Mouse (Mus musculus) lung, postnatal 4 days (tissue): Measurements from ENCODE around the gene Bcl11a.

ENCODE experiments used
- DNase-seq, 2 experiments: peaks; one replicate each; pipeline ENCODE4 v3.0.0; 2021

The Bcl11a gene

DNA sequence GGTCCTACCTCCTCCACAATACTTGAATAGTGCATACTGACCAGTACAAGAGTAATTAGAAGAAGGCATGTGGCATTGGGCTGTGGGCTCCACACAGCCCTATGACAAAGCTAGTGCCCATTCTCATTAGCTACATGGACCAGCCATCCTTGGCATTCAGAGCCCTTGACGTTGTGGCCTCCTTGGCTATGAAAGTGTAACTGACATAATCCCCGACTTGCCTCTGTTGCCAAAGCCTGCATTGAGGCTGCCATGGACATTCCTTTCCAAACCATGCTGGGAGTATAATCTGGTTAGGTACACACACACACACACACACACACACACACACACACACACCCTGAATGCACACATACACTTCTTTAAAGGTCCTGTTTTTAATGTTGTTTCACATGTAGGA, 81.8 kb downstream of the Bcl11a start:
- DNase-seq, result no peak

GRCm38 (mm10) chr11:24161458-24161857, 83.6 kb downstream of the Bcl11a start:
- no peak for DNase-seq

GRCm38 (mm10) chr11:24162056-24162455, 84.2 kb downstream of the Bcl11a start:
- peak; percentile 34 to 55 for DNase-seq

GRCm38 (mm10) chr11:24163072-24163471, 85.2 kb downstream of the Bcl11a start:
- DNase-seq, result no peak

GRCm38 (mm10) chr11:24164065-24164464, 86.2 kb downstream of the Bcl11a start:
- DNase-seq, result no peak

GRCm38 (mm10) chr11:24171675-24172285, 93.9 kb downstream of the Bcl11a start:
- no peak for DNase-seq

DNA sequence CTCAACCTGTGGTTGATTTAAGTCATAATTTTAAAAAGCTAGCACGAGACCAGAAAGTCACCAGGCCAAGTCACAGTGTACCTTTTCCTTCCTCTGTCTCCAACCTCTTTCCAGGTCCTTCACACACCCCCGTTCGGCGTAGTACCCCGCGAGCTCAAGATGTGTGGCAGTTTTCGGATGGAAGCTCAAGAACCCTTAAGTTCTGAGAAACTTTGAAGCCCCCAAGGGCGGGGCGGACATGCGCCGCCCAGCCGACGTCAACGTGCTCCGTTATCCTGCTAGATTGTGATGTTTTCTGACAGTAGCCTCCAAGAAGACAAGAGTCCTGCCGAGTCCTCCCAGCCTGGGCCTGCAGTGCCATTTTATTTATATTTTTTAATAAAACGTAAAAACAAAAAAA, 94.7 kb downstream of the Bcl11a start:
- DNase-seq, result no peak

DNA sequence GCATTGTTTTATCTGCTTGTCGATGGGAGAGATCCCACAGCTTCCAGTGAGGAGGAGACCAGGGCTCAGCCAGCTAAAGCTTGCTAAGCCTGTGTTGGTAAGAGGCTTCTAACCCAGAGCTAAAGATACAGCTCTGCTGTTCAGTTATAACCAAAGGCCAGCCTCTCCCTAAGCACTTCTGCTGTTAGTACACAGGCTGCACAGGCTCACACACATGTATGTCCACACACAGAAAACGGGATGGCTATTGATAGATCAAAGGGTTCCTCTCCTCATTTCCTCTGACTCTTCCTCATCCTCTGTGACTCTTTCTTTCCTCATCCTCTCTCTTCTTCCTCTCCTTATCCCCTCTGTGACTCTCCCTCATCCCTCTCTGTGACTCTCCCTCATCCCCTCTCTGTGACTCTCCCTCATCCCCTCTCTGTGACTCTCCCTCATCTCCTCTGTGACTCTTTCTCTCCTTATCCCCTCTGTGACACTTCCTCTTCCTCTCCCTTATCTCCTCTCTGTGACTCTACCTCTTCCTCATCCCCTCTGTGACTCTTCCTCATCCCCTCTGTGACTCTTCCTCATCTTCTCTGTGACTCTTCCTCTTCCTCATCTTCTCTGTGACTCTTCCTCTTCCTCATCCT, 96.4 kb downstream of the Bcl11a start:
- no peak for DNase-seq

GRCm38 (mm10) chr11:24177458-24177857, 99.6 kb downstream of the Bcl11a start:
- DNase-seq, result no peak

DNA sequence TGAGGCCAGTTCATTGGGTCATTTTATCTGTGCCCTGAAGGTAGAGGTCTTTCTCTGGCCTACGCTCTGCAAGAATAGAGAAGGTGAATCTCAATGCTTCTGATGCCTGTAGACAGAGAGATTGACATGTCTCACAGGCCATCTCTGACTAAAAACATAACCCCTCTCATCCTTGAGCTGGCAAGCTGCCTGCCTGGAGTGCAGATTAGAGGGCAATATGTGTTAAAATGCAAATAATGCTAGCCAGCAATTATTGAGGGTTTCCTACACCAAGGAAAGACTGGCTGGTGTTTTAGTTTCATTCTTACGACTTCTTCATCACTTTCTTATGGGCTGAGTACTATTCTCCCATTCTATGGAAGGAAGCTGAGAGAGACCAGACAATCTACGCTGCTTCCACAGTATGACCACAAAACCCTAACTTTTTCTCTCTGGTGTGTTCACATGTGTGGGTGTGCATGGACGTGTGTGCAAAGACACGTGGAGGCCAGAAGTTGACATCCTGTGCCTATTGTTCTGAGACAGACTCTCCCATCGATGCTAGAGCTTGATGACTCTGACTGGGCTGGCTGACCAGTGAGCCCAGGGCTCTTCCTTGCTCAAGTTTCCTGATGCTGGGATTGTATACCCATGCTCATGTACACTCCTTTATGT, 101.1 kb downstream of the Bcl11a start:
- no peak for DNase-seq

DNA sequence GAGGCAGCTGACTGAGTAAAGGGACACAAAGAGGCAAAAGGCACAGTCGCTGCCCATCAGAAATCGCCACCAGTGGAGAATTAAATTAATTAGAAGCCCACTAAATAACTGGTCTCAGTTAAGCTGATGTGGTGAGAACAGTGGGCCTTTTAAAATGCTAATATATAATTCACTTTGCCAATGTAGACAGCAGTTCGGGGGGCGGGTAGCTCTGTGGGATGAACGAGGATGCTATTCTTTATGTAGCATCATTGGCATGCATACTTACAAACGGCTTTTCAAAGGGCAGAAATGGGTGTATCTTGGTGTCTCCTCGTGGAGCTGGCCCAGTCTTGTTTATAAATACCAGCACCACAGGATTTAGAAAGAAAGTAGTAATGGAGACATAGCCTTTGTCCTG, 102.2 kb downstream of the Bcl11a start:
- no peak for DNase-seq

DNA sequence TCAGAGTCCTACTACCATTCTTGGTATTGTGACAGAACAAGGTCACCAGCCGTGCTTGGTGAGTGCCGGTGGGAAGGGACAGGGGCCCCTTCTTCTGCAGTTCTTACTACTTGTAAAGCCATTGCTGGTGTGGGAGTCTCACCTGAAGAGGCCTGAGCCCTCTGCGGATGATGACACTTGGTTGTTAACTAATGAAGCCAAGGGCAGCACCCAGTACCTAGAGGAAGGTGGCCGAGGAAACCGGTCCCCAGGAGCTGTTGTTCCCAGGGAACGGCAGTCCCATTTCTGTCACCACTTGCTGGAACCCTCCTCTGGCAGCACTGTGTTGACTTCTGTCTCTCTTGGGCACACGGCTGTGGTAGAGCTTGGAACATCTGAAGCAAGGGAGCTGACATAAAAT, 105.6 kb downstream of the Bcl11a start:
- DNase-seq, result no peak

DNA sequence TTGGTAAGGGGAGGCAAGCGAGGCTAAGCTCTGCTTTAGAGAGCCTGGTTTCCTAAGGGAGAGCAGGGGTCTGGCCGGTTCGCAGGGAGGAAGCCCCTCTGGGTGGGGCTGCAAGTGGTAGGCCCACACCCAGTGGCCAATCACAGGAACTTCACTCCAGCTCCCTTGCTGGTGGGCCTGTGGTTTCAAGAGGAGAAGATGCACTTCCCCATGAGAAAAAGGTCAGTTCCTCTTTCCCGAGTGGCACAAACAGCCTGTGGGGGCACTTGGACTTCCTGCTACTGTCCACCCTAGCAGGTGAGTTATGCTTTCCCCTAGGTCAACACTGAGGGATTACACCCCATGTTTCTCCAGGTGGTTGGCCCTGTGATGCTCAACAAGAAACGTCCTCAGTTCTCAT, 107.1 kb downstream of the Bcl11a start:
- peak; percentile 44 to 51 for DNase-seq

DNA sequence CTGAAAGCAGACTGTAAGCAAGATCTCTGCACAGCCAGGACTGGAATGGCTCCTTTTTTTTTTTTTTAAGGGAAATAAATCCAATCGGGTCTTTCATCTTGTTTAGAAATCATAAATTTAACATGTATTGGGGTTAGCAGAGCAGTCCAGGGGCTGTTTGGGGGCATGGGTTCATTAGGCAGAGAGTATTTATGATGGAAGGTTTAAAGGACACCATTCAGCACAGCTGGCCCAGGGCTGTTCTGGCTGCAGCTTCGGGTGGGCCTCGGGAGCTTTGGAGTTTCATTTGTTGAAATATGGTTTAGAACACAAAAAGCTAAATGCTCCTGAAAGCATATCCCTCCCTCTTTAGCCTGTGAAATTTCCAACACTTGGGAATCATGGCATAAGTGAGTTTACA, 112.6 kb downstream of the Bcl11a start:
- DNase-seq, result no peak

DNA sequence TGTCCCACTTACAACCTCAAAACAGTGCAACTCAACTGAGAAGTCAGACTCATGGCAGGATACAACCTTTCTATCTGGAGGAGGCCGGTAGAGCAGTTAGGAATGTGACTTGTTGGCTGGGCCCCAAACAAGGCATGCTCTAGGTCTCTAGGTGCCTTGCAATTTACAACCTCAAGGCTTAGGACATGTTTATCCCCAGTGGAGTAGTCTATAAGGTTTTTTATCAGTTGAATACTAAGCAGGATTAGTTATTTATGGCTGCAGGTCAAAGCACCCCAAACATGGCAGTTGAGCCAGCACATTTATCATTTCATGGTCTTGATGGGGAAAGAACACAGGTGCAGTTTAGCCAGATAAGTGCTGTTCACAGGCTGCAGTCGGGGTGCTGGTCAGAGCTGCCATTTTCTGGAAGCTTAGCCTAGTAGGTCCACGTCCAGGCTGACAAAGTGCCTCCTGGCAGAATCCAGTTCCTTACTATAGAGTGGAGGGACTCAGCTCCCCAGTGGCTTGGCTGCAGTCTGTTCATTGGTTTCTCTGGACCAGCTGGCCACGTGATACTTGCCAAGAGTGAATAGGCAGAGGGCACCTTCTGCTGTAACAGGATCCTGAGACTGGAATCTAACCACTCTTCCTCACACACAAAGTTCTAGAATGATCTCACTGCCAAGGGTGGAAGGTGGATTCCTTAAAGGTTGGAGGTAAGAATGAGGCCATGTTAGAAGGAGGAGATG, 118.8 kb downstream of the Bcl11a start:
- DNase-seq, result peak in 1 of 2 experiments; percentile 7

DNA sequence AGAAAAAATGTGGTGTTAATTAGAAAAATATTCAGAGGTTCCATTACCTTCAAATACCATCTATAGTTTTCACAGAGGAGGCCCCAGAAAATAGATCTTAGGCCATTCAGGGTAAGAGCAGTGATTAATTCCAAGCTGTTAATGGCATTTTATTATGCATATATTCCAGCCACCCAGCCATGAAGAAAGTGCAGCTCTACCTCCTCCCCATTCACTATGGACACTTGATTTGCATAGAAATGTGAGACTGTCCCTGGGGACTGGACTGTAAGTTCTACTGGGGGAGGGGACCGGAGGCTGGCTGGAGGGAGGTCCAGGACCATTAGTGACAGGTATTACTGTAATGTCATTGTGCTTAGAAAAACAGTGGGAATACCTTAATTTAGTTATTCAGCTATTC, 119.6 kb downstream of the Bcl11a start:
- DNase-seq, result no peak

DNA sequence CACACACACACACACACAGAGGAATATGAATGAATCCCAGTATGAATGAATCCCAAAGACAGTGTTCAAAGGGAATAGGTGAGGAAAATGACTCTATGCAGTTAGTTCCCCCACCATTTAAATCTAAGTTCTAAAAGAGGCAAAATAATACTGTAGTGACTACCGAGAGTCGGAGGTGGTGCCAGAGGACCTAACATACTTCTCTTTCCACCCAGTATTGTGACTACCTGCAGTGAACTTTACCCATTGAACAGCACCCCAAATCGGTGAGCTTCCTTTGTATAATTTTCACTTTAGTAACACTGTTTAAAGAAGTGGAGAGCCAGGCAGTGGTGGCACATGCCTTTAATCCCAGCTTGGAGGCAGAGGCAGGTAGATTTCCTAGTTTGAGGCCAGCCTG, 121.7 kb downstream of the Bcl11a start:
- DNase-seq, result no peak

DNA sequence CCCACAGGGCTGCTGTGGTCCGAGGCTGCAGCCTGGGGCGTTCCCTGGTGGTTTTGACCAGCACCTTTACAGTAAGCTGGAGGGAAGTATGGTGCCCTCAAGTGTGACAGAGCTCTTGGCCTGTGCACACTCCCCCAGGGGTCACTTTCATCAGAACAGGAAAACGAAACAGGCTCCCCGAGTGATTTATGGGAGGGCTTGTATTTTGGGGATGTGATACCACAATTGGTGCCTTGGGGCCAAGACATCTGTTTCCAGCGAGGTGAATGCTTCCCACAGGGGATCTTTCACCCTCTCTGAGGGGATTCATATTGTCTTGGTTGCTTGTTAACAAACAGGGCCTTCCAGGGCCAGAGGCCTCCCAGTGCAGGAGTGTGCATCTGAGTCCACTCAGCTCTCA, 122.5 kb downstream of the Bcl11a start:
- no peak for DNase-seq

- DNase-seq, result no peak
These were observed 123.4 kb downstream of the Bcl11a start for GRCm38 (mm10) chr11:24201223-24201622.

DNA sequence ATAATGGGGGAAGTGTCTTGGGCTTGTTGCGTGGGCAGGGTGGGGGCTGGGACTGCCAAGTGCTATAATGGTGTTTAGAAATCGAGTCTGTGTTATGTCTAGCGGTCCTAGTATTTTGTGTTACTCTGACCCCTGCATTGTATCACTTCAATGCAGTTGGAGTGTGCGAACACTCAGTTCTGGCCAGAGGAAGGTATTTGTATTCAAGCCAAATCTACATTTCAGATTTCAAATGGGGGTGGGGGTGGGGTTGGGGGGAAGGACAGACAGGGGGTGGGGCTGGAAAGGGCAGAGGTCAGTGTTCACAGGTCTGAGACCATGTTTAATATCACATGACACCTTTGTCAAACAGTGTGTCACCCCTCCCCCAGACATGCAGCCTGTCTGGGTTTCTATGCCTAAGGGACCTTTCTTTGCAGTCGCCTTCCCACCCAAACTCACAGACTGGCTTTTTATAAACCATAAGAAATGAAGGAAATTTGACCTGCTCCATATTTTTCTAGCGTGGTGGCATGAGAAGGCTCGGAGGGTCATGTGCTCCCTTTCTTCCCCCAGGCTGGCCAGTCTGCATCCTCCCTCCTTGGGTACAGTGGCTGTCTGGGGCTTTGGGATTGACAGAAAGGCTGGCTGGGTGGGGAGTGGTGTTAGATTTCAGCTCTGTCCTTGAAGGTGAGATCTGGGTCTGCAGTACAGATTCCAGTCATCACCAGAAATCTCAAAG, 124.9 kb downstream of the Bcl11a start:
- peak in 1 of 2 experiments; percentile 32 for DNase-seq

DNA sequence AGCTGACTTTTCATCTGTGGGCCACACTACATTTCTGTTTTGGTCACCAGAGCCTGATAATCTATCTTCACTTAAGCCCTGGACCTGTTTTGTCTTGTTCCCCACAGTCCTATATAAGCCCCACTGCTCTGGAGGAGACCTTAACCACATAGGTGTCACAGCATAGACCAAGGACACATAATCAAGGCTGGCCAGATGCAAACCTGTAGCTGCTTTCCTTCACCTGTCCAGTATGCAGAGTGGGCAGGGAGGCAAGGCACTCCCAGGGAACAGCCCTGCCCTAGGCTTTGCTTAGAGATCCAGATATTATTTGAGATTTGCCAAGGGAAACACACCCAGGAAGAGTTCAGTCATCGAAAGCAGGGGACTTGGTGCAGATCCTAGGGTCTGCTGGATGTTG, 125.6 kb downstream of the Bcl11a start:
- DNase-seq, result no peak

DNA sequence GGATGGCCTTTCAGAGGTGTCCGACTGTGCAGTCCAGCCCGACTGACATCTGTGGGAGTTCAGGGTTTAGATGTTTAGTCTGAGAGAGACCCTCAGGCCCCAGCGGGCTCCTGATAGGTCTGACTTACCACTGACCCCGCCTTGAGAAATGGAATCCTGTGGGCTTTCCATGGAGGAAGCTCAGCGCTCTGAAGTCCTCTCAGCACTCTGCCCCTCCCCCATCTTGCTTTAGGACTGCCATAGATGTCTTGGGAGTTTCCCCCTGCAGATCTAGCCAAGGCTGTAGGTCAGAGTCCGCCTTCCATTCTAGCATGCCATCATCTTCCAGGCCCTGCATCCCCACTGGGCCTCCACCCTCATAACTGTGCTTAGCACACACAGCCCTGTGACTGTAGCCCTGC, 131.1 kb downstream of the Bcl11a start:
- DNase-seq, result peak; percentile 14 to 46

DNA sequence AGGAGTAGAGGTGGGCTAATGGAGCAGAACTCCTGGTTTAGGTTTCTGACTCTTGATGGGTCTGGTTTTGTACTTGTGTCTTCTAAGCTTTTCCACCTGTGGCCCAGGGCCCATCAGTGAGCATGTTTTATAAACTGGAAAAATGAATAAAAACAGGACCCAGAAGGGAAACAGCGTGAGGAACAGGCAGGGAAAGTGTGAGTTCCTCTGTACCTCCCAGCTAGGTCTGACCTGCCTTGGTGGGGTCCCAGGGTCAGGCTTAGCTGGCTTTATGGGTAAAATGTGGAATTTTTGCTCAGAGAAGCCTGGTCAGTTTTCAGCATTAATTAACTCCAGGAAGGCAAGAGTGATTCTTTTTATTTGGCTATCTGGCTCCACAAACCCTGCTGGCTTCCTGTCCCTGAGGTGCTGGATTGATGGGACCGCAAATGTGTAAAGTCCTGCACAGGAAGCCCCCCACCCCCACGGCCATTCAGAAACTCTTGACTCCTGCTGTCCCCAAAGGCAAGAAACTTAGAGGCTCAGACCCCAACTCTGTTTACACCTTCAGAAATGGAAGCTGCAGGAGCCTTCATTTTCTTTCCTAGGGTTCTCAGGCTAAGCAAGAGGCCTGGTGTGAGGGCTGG, 136.8 kb downstream of the Bcl11a start:
- no peak for DNase-seq
